12 mouse cellular contexts compared by ENCODE assay signal in the genomic region with DNA sequence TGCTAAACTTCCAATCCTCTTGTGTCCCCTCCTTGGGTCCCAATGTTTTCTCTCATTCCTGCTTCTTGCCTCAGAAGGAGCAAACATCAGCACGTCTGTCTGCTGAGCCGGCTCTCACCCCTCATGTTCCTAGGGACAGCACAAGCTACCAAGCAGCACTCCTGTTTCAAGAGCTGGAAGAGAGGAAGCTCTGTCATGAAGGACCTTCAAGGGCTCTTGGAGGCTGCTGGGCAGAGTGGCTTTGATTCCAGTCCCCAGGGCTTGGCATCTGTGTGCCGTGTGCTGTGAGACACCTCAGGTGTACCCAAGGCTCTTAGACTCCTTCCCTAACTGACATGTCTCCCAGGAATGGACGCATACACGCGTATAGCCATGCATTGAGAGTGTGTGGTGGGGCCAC. TPM values are rescaled to one million over a fixed set of nuclear protein-coding genes. Genes with fewer than 3 reads are reported as not detected.
DNase-seq lines count a peak whose midpoint lies in the region; ATAC-seq and TF ChIP-seq lines count a peak whose summit lies in the region.
"Had no signal": no experiment of that assay in that cellular context is flagged by ENCODE, and none has a peak within 500 bp of the region (broad histone marks: within the 10 kb centered on the region; RNA-seq: fewer than 3 reads in every experiment).

No protein-coding gene starts in this region.

- no peak overlapping the region for H3K9ac ChIP-seq in intestine, embryonic 14.5 days (ENCODE audit: low read length)
- H3K9ac ChIP-seq in intestine, postnatal 0 days (ENCODE audit: low read depth, low read length): no peak overlapping the region
- no peak overlapping the region for H3K9ac ChIP-seq in liver, embryonic 12.5 days
- no peak overlapping the region for H3K9ac ChIP-seq in liver, embryonic 14.5 days (replicated peaks)
- H3K9ac ChIP-seq: forebrain, embryonic 12.5 days had no signal

- ATAC-seq in intestine, embryonic 14.5 days (replicated peaks; ENCODE audit: low FRiP score, low TSS enrichment, low read depth): 0 out of 2 replicates have a peak, but pooled peaks have one; percentile 6
- ATAC-seq in intestine, postnatal 0 days: no peak
- ATAC-seq in liver, embryonic 12.5 days: peak; percentile 15
- ATAC-seq in liver, embryonic 14.5 days (ENCODE audit: insufficient read depth): peak; percentile 17; the same call in 1 of the 2 replicates

- 0 out of 2 replicates have a peak, but pooled peaks have one; percentile 3 for TF ChIP-seq EP300 in liver, embryonic 14.5 days (IDR thresholded peaks at IDR 0.05; ENCODE audit: low read depth)

- no peaks in the 10 kb centered on the region for H3K9me3 ChIP-seq in intestine, embryonic 14.5 days (ENCODE audit: control insufficient read depth, low read length)
- H3K9me3 ChIP-seq in intestine, postnatal 0 days (ENCODE audit: control insufficient read depth): no peaks in the 10 kb centered on the region
- H3K9me3 ChIP-seq in liver, embryonic 12.5 days (replicated peaks): no peaks in the 10 kb centered on the region
- H3K9me3 ChIP-seq in liver, embryonic 14.5 days (ENCODE audit: control insufficient read depth, low read length): no peaks in the 10 kb centered on the region
- H3K9me3 ChIP-seq: forebrain, embryonic 12.5 days; G1E had no signal

- DNase-seq in intestine, embryonic 14.5 days (ENCODE audit: low spot score): no peak
- no peak for DNase-seq in liver, embryonic 14.5 days (ENCODE audit: low read depth in 3 of 3, low spot score in 3 of 3)
- peak; percentile 40 for DNase-seq in lung, postnatal 14 days
- no peak for DNase-seq in adipocyte (ENCODE audit: low spot score)
- DNase-seq in adrenal gland, adult 2 months: no peak
- DNase-seq: adrenal gland, adult 8-10 months had no signal

- no peak overlapping the region for H3K4me2 ChIP-seq in intestine, embryonic 14.5 days (ENCODE audit: low read length)
- H3K4me2 ChIP-seq in intestine, postnatal 0 days (replicated peaks; ENCODE audit: low read depth): no peak overlapping the region
- no peak overlapping the region for H3K4me2 ChIP-seq in liver, embryonic 12.5 days
- no peak overlapping the region for H3K4me2 ChIP-seq in liver, embryonic 14.5 days (ENCODE audit: low read depth)
- H3K4me2 ChIP-seq: forebrain, embryonic 12.5 days had no signal

- peaks cover 60% of the 10 kb centered on the region for H3K36me3 ChIP-seq in intestine, embryonic 14.5 days (ENCODE audit: control insufficient read depth, insufficient read depth, low read length)
- peaks cover 59% of the 10 kb centered on the region for H3K36me3 ChIP-seq in intestine, postnatal 0 days (ENCODE audit: control insufficient read depth, insufficient read depth)
- peaks cover 60% of the 10 kb centered on the region for H3K36me3 ChIP-seq in liver, embryonic 12.5 days
- peaks cover 49% of the 10 kb centered on the region for H3K36me3 ChIP-seq in liver, embryonic 14.5 days (replicated peaks; ENCODE audit: control insufficient read depth, insufficient read depth, low read depth)

- peaks cover 5% of the 10 kb centered on the region; the same call in 1 of the 2 replicates for H3K4me1 ChIP-seq in intestine, embryonic 14.5 days (replicated peaks; ENCODE audit: control insufficient read depth, insufficient read depth, low read length)
- H3K4me1 ChIP-seq in intestine, postnatal 0 days (replicated peaks; ENCODE audit: control insufficient read depth, insufficient read depth, low read length): 0 out of 2 replicates have a peak, but pooled peaks cover 2% of the 10 kb centered on the region
- H3K4me1 ChIP-seq in liver, embryonic 12.5 days: peaks cover 31% of the 10 kb centered on the region
- H3K4me1 ChIP-seq in liver, embryonic 14.5 days (replicated peaks; ENCODE audit: control insufficient read depth in 2 of 2, insufficient read depth in 2 of 2, low read length in 1 of 2): no peaks in the 10 kb centered on the region; a peak in 1 of 4 replicates

- H3K27me3 ChIP-seq in intestine, embryonic 14.5 days (replicated peaks; ENCODE audit: control insufficient read depth, insufficient read depth, low read length): no peaks in the 10 kb centered on the region
- no peaks in the 10 kb centered on the region for H3K27me3 ChIP-seq in intestine, postnatal 0 days (replicated peaks; ENCODE audit: control insufficient read depth, insufficient read depth, low read length)
- H3K27me3 ChIP-seq in liver, embryonic 12.5 days (replicated peaks): peaks cover 20% of the 10 kb centered on the region
- H3K27me3 ChIP-seq in liver, embryonic 14.5 days (ENCODE audit: control insufficient read depth, insufficient read depth, low read length): no peaks in the 10 kb centered on the region

- no peak for TF ChIP-seq CTCF in intestine, postnatal 0 days (IDR thresholded peaks at IDR 0.05; ENCODE audit: low read depth)
- TF ChIP-seq CTCF in liver, embryonic 14.5 days (IDR thresholded peaks at IDR 0.05; ENCODE audit: low read depth): no peak

- H3K4me3 ChIP-seq in intestine, embryonic 14.5 days (ENCODE audit: low read depth, low read length): no peak overlapping the region
- H3K4me3 ChIP-seq in intestine, postnatal 0 days (ENCODE audit: low read depth, low read length): no peak overlapping the region
- no peak overlapping the region for H3K4me3 ChIP-seq in liver, embryonic 12.5 days
- no peak overlapping the region for H3K4me3 ChIP-seq in liver, embryonic 14.5 days (ENCODE audit: insufficient read depth in 1 of 2, low read depth in 2 of 2, low read length in 2 of 2)
- H3K4me3 ChIP-seq: forebrain, embryonic 12.5 days had no signal

- H3K27ac ChIP-seq in intestine, embryonic 14.5 days (ENCODE audit: low read depth): no peak overlapping the region
- no peak overlapping the region for H3K27ac ChIP-seq in intestine, postnatal 0 days (ENCODE audit: low read depth, low read length)
- H3K27ac ChIP-seq in liver, embryonic 12.5 days: no peak overlapping the region
- no peak overlapping the region for H3K27ac ChIP-seq in liver, embryonic 14.5 days

- 84% methylated on average over 6 of the region's 6 CpGs for WGBS in intestine, embryonic 14.5 days
- WGBS in intestine, postnatal 0 days: 84% methylated on average over 6 of the region's 6 CpGs
- WGBS in liver, embryonic 12.5 days (ENCODE audit: insufficient replicate concordance): 86% methylated on average over 6 of the region's 6 CpGs
- WGBS in liver, embryonic 14.5 days (ENCODE audit: insufficient replicate concordance): 85% methylated on average over 6 of the region's 6 CpGs

RNA-seq across cellular contexts. Expression of a gene that starts 17.2 kb away (rescaled TPM):
- polyA plus RNA-seq in intestine, embryonic 14.5 days (2014; fragmentation: Nextera tagmentation; extraction: Ambion mirVana): 45.4 and 46.7 TPM in 2 replicates
- 10.9 and 11.5 TPM in 2 replicates for polyA plus RNA-seq in intestine, postnatal 0 days (2015; fragmentation: Nextera tagmentation; extraction: Ambion mirVana)
- polyA plus RNA-seq in liver, embryonic 12.5 days (2016; fragmentation: Nextera tagmentation; extraction: Ambion mirVana): 33.4 and 34.0 TPM in 2 replicates
- polyA plus RNA-seq in liver, embryonic 14.5 days (2012; rRNA removed): 27.9 and 32.5 TPM in 2 replicates
- polyA plus RNA-seq in liver, embryonic 14.5 days (2014; fragmentation: Nextera tagmentation; extraction: Ambion mirVana): 19.5 and 21.6 TPM in 2 replicates
- 10 to 100 TPM; 24.5 to 28.0 TPM for total RNA-seq in adrenal gland, adult 2 months (2021)
- polyA plus RNA-seq in adrenal gland, adult 2 months (2012; rRNA removed): 34.8 and 35.3 TPM in 2 replicates

RNA-seq across cellular contexts. Expression of a gene that starts 20.4 kb away (rescaled TPM):
- 1.8 and 2.3 TPM in 2 replicates for polyA plus RNA-seq in intestine, embryonic 14.5 days (2014; fragmentation: Nextera tagmentation; extraction: Ambion mirVana)
- polyA plus RNA-seq in intestine, postnatal 0 days (2015; fragmentation: Nextera tagmentation; extraction: Ambion mirVana): 0.20 and 0.29 TPM in 2 replicates
- polyA plus RNA-seq in liver, embryonic 12.5 days (2016; fragmentation: Nextera tagmentation; extraction: Ambion mirVana): 0.12 TPM in 1 of 2 replicates, not detected in the other
- 0.04 and 0.16 TPM in 2 replicates for polyA plus RNA-seq in liver, embryonic 14.5 days (2012; rRNA removed)
- not detected in 2 replicates for polyA plus RNA-seq in liver, embryonic 14.5 days (2014; fragmentation: Nextera tagmentation; extraction: Ambion mirVana)
- total RNA-seq in adrenal gland, adult 2 months (2021): not detected
- polyA plus RNA-seq in adrenal gland, adult 2 months (2012; rRNA removed): 0.27 TPM in 1 of 2 replicates, not detected in the other
- total RNA-seq: adrenal gland, adult 8-10 months; G1E; granulocyte monocyte progenitor cell, adult 5-6 weeks; monocyte, adult 5-6 weeks had no signal
- polyA plus RNA-seq: G1E had no signal

RNA-seq across cellular contexts. Expression of a gene that starts 52.7 kb away (rescaled TPM):
- 1.5 and 1.6 TPM in 2 replicates for polyA plus RNA-seq in intestine, embryonic 14.5 days (2014; fragmentation: Nextera tagmentation; extraction: Ambion mirVana)
- 1.9 and 2.9 TPM in 2 replicates for polyA plus RNA-seq in intestine, postnatal 0 days (2015; fragmentation: Nextera tagmentation; extraction: Ambion mirVana)
- polyA plus RNA-seq in liver, embryonic 12.5 days (2016; fragmentation: Nextera tagmentation; extraction: Ambion mirVana): 62.9 and 65.0 TPM in 2 replicates
- polyA plus RNA-seq in liver, embryonic 14.5 days (2012; rRNA removed): 122 and 308 TPM in 2 replicates
- polyA plus RNA-seq in liver, embryonic 14.5 days (2014; fragmentation: Nextera tagmentation; extraction: Ambion mirVana): 37.0 and 38.7 TPM in 2 replicates
- 1 to 10 TPM; 6.1 to 8.4 TPM for total RNA-seq in adrenal gland, adult 2 months (2021)
- 14.9 and 27.2 TPM in 2 replicates for polyA plus RNA-seq in adrenal gland, adult 2 months (2012; rRNA removed)
